Mouse (Mus musculus) liver, postnatal 0 days (tissue): ENCODE measurements around the gene Pogk. TPM values are rescaled to one million over a fixed set of nuclear protein-coding genes. Genes with fewer than 3 reads are reported as not detected.

ENCODE experiments used
- ATAC-seq: fragments of 200-750 bp; cut with Nextera tagmentation; 2 replicates; pipeline ENCODE4 v1.8.0; 2017; ENCODE audit warnings: mild to moderate bottlenecking, moderate library complexity
- DNase-seq: peaks from one replicate; pipeline ENCODE4 v3.0.0-alpha.2; 2016
- H3K27ac ChIP-seq: fragments of 300-500 bp; sonication (generic); 2 replicates; pipeline ENCODE4 v1.5.1; 2014; ENCODE audit warnings: antibody characterized with exemption, moderate library complexity, mild to moderate bottlenecking, low read depth
- H3K27me3 ChIP-seq: fragments of 300-500 bp; sonication (generic); 2 replicates; pipeline ENCODE4 v1.6.1; 2014; ENCODE audit warnings: low read length, control low read depth, mixed read lengths; ENCODE audit not compliant: insufficient read depth
- H3K36me3 ChIP-seq: fragments of 300-500 bp; sonication (generic); replicated peaks from 2 replicates; pipeline ENCODE4 v1.6.1; 2014; ENCODE audit warnings: mild to moderate bottlenecking, control low read depth, low read length, moderate library complexity, mixed read lengths; ENCODE audit not compliant: insufficient read depth
- H3K4me1 ChIP-seq: fragments of 300-500 bp; sonication (generic); 2 replicates; pipeline ENCODE4 v1.6.1; 2014; ENCODE audit warnings: antibody characterized with exemption, mild to moderate bottlenecking, control low read depth; ENCODE audit not compliant: insufficient read depth
- H3K4me2 ChIP-seq: fragments of 300-500 bp; sonication (generic); 2 replicates; pipeline ENCODE4 v1.6.1; 2014; ENCODE audit warnings: low read depth, mild to moderate bottlenecking, low read length, moderate library complexity, mixed read lengths
- H3K4me3 ChIP-seq: fragments of 300-500 bp; sonication (generic); 2 replicates; pipeline ENCODE4 v1.5.1; 2014; ENCODE audit warnings: low read depth, low read length
- H3K9ac ChIP-seq: fragments of 300-500 bp; sonication (generic); replicated peaks from 2 replicates; pipeline ENCODE4 v1.6.1; 2014; ENCODE audit warnings: mild to moderate bottlenecking, moderate library complexity
- H3K9me3 ChIP-seq: fragments of 300-500 bp; sonication (generic); 2 replicates; pipeline ENCODE4 v1.6.1; 2016; ENCODE audit warnings: mild to moderate bottlenecking, control low read depth, low read length, mixed read lengths
- CTCF ChIP-seq: sonication (generic); IDR thresholded peaks from 2 replicates; pipeline ENCODE4 v1.5.1; 2016; ENCODE audit warnings: antibody characterized with exemption, low read depth
- EP300 ChIP-seq: IDR thresholded peaks from 2 replicates; pipeline ENCODE4 v1.6.1; 2016; ENCODE audit warnings: antibody characterized with exemption, low read depth, mild to moderate bottlenecking
- WGBS: fragments of 180-500 bp; shearing (Covaris S2); extraction: QIAGEN DNeasy Blood & Tissue Kit; methylation state at CpG from one replicate; pipeline ENCODE4 v1.1.7; 2014; ENCODE audit not compliant: insufficient replicate concordance; 5-methylcytosine and 5-hydroxymethylcytosine counted together
- polyA plus RNA-seq: library from polyadenylated mRNA; unstranded; fragments of >200 nt; fragmentation: Nextera tagmentation; extraction: Ambion mirVana; gene quantifications from 2 replicates; pipeline ENCODE4 v1.2.1, GENCODE M21; 2015

The Pogk gene
- polyA plus RNA-seq, 1 experiment from 2014 or later: 0.72 TPM

DNA sequence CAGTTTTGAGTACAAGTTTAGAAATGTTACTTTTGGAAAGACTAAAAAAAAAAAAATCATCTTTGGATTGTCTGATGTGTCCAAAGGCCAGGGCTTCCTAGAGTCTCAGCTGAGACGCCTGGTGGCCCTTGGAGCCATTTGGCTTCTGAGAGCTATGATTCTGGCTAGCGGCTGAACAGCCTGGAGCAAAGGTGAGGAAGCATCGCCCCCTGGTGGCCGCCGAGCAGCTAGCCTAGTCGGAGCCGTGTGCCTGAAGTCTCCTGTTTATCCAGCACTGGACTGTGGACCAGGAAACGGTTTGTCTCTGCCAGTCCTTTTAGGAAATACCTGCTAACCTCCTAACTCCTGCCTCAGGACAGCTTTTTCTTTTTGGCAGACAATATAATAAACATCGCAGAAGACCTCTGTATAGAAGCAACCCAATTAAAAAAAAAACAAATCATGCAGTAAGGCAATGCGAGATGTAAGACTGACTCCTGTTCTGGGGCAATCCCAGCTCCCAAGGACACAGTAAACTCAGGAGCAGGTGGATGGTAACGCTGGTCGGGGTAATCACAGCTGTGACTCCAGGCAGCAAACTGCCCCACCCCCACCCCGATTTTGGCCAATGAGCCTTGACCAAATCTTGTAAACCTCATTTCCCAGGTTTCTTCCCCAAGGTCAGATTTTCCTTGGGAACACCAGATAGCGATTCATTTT lies 49.4 kb downstream of the Pogk start:
- Histone ChIP-seq H3K4me3 (no peak overlapping the region), H3K27ac (no peak overlapping the region), H3K27me3 (no peaks in the 10 kb centered on the region), H3K4me2 (no peak overlapping the region), H3K9me3 (no peaks in the 10 kb centered on the region), H3K9ac (no peak overlapping the region), H3K4me1 (no peaks in the 10 kb centered on the region), H3K36me3 (no peaks in the 10 kb centered on the region)
- DNase-seq (peak; percentile 89), ATAC-seq (peak; percentile 84)
- 23% methylated on average over 14 of the region's 14 CpGs for WGBS
- TF ChIP-seq CTCF (peak; percentile 88), EP300 (no peak)

DNA sequence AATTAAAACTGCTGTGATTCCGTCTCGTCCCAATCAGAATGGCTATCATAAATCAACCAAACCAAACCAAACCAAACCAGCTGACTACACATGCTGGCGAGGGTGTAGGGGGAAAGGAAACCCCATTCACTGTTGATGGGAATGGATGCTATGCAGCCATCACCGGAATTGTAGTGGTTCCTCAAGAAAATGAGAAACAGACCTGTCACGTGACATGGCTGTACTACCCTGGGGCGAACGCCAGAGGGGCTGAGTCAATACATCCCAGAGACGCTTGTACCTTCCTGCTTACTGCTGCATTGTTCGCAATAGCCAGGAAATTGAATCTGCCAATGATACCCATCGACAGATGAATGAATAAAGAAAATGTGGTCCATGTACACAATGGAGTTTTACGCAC lies 59.9 kb downstream of the Pogk start:
- WGBS: 74% methylated on average over 11 of the region's 11 CpGs
- ATAC-seq (no peak), DNase-seq (no peak)
- no peak overlapping the region for H3K9ac ChIP-seq
- H3K36me3 ChIP-seq: no peaks in the 10 kb centered on the region
- no peak for TF ChIP-seq EP300
- TF ChIP-seq CTCF: no peak
- H3K9me3 ChIP-seq: no peaks in the 10 kb centered on the region
- H3K4me3 ChIP-seq: no peak overlapping the region
- H3K4me1 ChIP-seq: no peaks in the 10 kb centered on the region
- no peaks in the 10 kb centered on the region for H3K27me3 ChIP-seq
- no peak overlapping the region for H3K4me2 ChIP-seq
- no peak overlapping the region for H3K27ac ChIP-seq

DNA sequence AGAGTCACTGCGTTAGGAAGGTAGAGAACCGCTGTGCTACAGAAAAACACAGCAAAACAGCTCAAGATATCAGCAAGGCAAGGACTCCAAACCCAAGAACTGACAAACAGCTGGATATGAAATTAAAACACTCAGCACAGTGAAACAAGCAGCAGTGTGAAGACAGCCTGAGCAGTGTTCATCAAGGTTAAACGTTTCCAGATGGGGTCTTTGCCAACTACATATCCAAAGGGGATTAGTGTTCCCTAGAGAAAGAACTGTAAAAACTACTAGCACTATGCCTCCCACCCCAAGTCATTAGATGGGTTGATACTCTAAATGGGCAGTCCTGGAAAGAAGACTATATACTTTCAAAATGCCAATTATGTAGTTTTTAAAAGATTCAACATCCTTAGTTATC lies 60.3 kb downstream of the Pogk start:
- no peak for ATAC-seq
- H3K4me3 ChIP-seq: no peak overlapping the region
- no peaks in the 10 kb centered on the region for H3K4me1 ChIP-seq
- H3K9me3 ChIP-seq: no peaks in the 10 kb centered on the region
- 75% methylated on average over 3 of the region's 3 CpGs for WGBS
- H3K9ac ChIP-seq: no peak overlapping the region
- no peaks in the 10 kb centered on the region for H3K27me3 ChIP-seq
- no peak overlapping the region for H3K4me2 ChIP-seq
- no peak overlapping the region for H3K27ac ChIP-seq
- no peak for DNase-seq
- H3K36me3 ChIP-seq: no peaks in the 10 kb centered on the region
- no peak for TF ChIP-seq CTCF
- TF ChIP-seq EP300: no peak

DNA sequence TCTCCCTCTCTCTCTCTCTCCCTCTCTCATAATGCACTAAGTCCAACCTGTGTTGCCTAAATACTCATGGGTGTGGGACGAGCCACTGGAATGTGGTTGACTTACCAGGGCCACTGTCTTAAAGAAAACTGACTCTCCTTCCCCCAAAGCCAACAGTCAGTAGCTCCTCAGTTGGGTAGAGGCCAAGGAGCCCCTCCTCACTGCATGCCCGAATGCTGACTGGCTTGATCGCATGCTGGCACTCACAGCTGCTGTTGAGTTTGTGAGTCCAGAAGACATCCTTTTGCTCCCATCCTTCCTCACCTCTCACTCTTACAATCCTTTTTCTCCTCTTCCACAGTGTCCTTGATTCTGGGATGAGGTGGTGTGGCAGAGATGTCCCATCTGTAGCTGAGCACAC lies 62.8 kb downstream of the Pogk start:
- no peaks in the 10 kb centered on the region for H3K9me3 ChIP-seq
- H3K9ac ChIP-seq: no peak overlapping the region
- 76% methylated on average over 3 of the region's 3 CpGs for WGBS
- no peaks in the 10 kb centered on the region for H3K36me3 ChIP-seq
- H3K4me2 ChIP-seq: no peak overlapping the region
- no peaks in the 10 kb centered on the region for H3K27me3 ChIP-seq
- no peaks in the 10 kb centered on the region for H3K4me1 ChIP-seq
- TF ChIP-seq CTCF (no peak), EP300 (no peak)
- DNase-seq: no peak
- ATAC-seq: no peak
- no peak overlapping the region for H3K27ac ChIP-seq
- H3K4me3 ChIP-seq: no peak overlapping the region

DNA sequence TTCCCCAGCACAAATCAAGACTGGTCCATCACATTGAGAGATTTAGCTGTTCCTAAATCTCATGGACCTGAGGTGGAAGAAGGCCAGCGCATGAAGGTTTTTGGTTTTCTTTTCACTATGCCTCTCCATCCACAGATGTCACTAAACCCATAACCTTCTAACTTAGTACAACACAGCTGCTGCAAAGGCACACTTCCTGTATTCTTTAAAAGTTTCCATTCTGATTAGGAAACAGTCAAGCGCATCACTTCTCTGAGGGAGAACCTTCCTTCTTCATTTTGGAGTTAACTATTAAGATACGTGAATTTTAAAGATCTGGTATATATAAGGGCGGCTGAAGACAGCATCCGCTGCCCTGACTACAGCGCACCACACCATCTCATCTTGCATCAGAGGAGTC lies 64.1 kb downstream of the Pogk start:
- 0 out of 2 replicates have a peak overlapping the region, but pooled peaks have one; percentile 29 for H3K27ac ChIP-seq
- DNase-seq (no peak), ATAC-seq (peak; percentile 29)
- no peak overlapping the region for H3K4me2 ChIP-seq
- 77% methylated on average over 6 of the region's 6 CpGs for WGBS
- no peaks in the 10 kb centered on the region for H3K36me3 ChIP-seq
- no peak overlapping the region for H3K9ac ChIP-seq
- H3K27me3 ChIP-seq: no peaks in the 10 kb centered on the region
- no peaks in the 10 kb centered on the region for H3K9me3 ChIP-seq
- no peak overlapping the region for H3K4me3 ChIP-seq
- TF ChIP-seq EP300 (no peak), CTCF (no peak)
- no peaks in the 10 kb centered on the region for H3K4me1 ChIP-seq

DNA sequence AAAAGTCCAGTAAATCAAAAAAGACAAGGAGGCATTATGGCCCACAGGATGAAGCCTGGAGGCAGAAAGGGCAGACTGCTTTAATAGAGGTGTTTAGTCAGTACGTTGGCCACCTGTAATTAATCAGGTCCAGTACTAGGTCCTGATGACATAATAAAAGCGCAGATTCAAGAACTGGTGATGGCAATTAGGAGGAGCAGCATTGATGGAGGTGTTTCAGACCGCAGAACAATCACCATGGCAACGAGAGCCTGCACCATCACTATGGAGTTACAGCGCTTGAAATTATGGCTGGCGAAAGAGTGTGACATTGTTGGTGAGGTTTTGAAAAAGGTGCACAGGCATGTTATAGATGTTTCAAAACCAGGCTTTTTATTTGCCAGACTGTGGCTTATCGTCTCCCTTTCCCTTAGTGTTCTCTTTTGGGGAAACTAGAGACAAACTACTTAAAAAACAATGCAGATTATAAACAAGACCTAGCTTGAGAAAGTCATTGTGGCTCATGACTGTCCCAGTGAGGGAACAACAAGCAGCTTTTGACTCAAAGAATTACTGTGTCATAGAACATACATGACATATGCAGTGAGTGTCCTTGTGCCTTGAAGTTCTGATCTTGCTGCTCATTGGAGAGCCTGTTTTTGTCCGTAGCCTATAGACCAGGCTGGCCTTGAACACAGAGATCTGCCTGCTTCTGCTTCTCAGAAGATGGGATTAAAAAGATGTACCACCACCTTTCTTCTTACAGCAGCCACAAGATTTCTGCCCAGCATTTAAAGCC lies 65.2 kb downstream of the Pogk start:
- DNase-seq: no peak
- H3K4me3 ChIP-seq: no peak overlapping the region
- H3K27me3 ChIP-seq: no peaks in the 10 kb centered on the region
- no peaks in the 10 kb centered on the region for H3K9me3 ChIP-seq
- no peaks in the 10 kb centered on the region for H3K4me1 ChIP-seq
- no peak overlapping the region for H3K27ac ChIP-seq
- no peak for TF ChIP-seq EP300
- TF ChIP-seq CTCF: no peak
- no peak for ATAC-seq
- WGBS: 75% methylated on average over 8 of the region's 8 CpGs
- H3K9ac ChIP-seq: no peak overlapping the region
- H3K4me2 ChIP-seq: no peak overlapping the region
- H3K36me3 ChIP-seq: no peaks in the 10 kb centered on the region
